Mouse (Mus musculus): ENCODE results near the gene Dnajb8. TPM values are rescaled to one million over a fixed set of nuclear protein-coding genes. Genes with fewer than 3 reads are reported as not detected.

Dnajb8 gene
- total RNA-seq, 1 experiment from 2014 or later, result not detected

- no peak for DNase-seq
These were observed 7.2 kb downstream of the Dnajb8 start for GRCm38 (mm10) chr6:88229221-88229620.

GRCm38 (mm10) chr6:88231821-88232220 is 9.8 kb downstream of the Dnajb8 start:
- DNase-seq, result no peak

GRCm38 (mm10) chr6:88232221-88232620 is 10.2 kb downstream of the Dnajb8 start:
- no peak for DNase-seq

- DNase-seq, result no peak
These were observed 11.9 kb downstream of the Dnajb8 start for GRCm38 (mm10) chr6:88233996-88234395.

GRCm38 (mm10) chr6:88235461-88235860 is 13.4 kb downstream of the Dnajb8 start:
- DNase-seq, result no peak

- no peak for DNase-seq
These were observed 13.9 kb downstream of the Dnajb8 start for GRCm38 (mm10) chr6:88235983-88236382.

- DNase-seq, result no peak
These were observed 14.4 kb downstream of the Dnajb8 start for GRCm38 (mm10) chr6:88236513-88236912.

GRCm38 (mm10) chr6:88242604-88243003 is 20.5 kb downstream of the Dnajb8 start:
- DNase-seq, result peak; percentile 81

- no peak for DNase-seq
These were observed 27.2 kb downstream of the Dnajb8 start for GRCm38 (mm10) chr6:88249231-88249630.

GRCm38 (mm10) chr6:88251396-88251795 is 29.3 kb downstream of the Dnajb8 start:
- DNase-seq, result no peak

- no peak for DNase-seq
These were observed 29.9 kb downstream of the Dnajb8 start for GRCm38 (mm10) chr6:88251798-88252478.

GRCm38 (mm10) chr6:88254082-88254481 is 32.0 kb downstream of the Dnajb8 start:
- DNase-seq, result no peak

GRCm38 (mm10) chr6:88255435-88255834 is 33.4 kb downstream of the Dnajb8 start:
- no peak for DNase-seq

- DNase-seq, result no peak
These were observed 37.6 kb downstream of the Dnajb8 start for GRCm38 (mm10) chr6:88259621-88260020.

GRCm38 (mm10) chr6:88260645-88261044 is 38.6 kb downstream of the Dnajb8 start:
- no peak for DNase-seq

- peak; percentile 58 for DNase-seq
These were observed 40.1 kb downstream of the Dnajb8 start for GRCm38 (mm10) chr6:88262160-88262559.

- DNase-seq, result no peak
These were observed 43.3 kb downstream of the Dnajb8 start for GRCm38 (mm10) chr6:88265355-88265754.

GRCm38 (mm10) chr6:88266055-88266454 is 44.0 kb downstream of the Dnajb8 start:
- DNase-seq, result no peak

- no peak for DNase-seq
These were observed 45.0 kb downstream of the Dnajb8 start for GRCm38 (mm10) chr6:88267068-88267467.

GRCm38 (mm10) chr6:88267970-88268369 is 45.9 kb downstream of the Dnajb8 start:
- no peak for DNase-seq

- no peak for DNase-seq
These were observed 52.6 kb downstream of the Dnajb8 start for GRCm38 (mm10) chr6:88274623-88275022.

GRCm38 (mm10) chr6:88276221-88276620 is 54.2 kb downstream of the Dnajb8 start:
- DNase-seq, result no peak

- no peak for DNase-seq
These were observed 55.2 kb downstream of the Dnajb8 start for GRCm38 (mm10) chr6:88277242-88277641.

- no peak for DNase-seq
These were observed 56.1 kb downstream of the Dnajb8 start for GRCm38 (mm10) chr6:88278141-88278540.

Data from adrenal gland, postnatal 14 days (tissue).